Mouse (Mus musculus) embryonic fibroblast, embryonic 13.5 days (primary cell): ENCODE results near the gene Atp1a1. TPM values are rescaled to one million over a fixed set of nuclear protein-coding genes. Genes with fewer than 3 reads are reported as not detected.

ENCODE experiments used
- H3K27ac ChIP-seq: 2 replicates; pipeline ENCODE4 v1.5.1; 2012; ENCODE audit warnings: low read length, control low read depth, inconsistent platforms; ENCODE audit not compliant: insufficient read depth
- H3K4me1 ChIP-seq: 2 replicates; pipeline ENCODE4 v1.6.1; 2011; ENCODE audit warnings: low read length; ENCODE audit not compliant: control insufficient read depth, insufficient read depth
- H3K4me3 ChIP-seq: 2 replicates; pipeline ENCODE4 v1.5.1; 2011; ENCODE audit warnings: mild to moderate bottlenecking, control low read depth, low read length; ENCODE audit not compliant: insufficient read depth
- CTCF ChIP-seq: IDR thresholded peaks from 2 replicates; pipeline ENCODE4 v1.5.1; 2011; ENCODE audit warnings: mild to moderate bottlenecking, control low read depth, low read length, moderate library complexity, borderline replicate concordance; ENCODE audit not compliant: insufficient read depth
- POLR2A ChIP-seq: IDR thresholded peaks from 2 replicates; pipeline ENCODE4 v1.6.1; 2011; ENCODE audit warnings: low read depth, mild to moderate bottlenecking, control low read depth, low read length, moderate library complexity
- polyA plus RNA-seq: library from polyadenylated mRNA; stranded (reverse); fragments of >200 nt; gene quantifications from 2 replicates; pipeline ENCODE4 v1.2.4, GENCODE M21; 2011; ENCODE audit warnings: low read depth; ENCODE audit not compliant: missing spikeins, insufficient read length

The Atp1a1 gene
- polyA plus RNA-seq, 1 experiment: 211 TPM

DNA sequence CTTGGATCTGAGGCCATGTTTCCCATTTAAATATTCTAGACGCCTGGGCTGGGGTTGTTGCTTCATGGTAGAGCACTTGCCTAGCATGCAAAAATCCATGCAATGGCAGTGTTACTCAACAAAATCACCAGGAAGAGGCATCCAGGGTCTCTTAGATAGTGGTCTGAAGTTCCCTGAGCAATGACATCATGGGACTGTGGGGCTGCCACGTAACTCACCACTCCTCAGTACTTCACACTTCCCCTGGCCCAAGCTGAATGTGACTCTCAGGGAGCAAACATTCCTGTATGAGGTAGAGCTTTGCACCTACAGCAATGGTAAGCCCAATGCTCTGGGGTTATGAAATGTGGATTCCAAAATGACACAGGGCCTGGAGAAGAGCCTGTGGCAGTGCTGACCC, 38.8 kb upstream of the Atp1a1 start:
- Histone ChIP-seq H3K4me1 (no peaks in the 10 kb centered on the region), H3K4me3 (no peak overlapping the region), H3K27ac (no peak overlapping the region)
- TF ChIP-seq CTCF (no peak), POLR2A (no peak)

DNA sequence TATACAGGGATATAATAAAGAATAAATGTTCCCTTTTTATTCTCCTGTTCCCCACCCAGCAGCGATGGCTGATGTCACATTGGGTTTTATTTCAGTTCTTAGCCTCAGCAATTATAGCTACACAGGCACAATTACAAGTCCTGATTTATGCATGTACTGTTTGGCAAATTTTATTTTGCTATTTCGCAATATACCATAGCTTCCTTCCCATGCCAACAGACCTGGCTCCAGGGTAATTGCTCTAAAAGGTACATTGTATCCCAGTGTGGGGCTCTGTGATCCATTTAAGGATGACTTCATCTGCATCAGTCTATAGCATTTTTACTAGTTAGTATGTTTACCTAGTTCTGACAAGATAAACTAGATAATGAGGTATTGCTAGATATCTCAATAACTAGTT, 33.7 kb upstream of the Atp1a1 start:
- Histone ChIP-seq H3K27ac (no peak overlapping the region), H3K4me3 (no peak overlapping the region), H3K4me1 (no peaks in the 10 kb centered on the region)
- no peak for TF ChIP-seq POLR2A
- no peak for TF ChIP-seq CTCF

DNA sequence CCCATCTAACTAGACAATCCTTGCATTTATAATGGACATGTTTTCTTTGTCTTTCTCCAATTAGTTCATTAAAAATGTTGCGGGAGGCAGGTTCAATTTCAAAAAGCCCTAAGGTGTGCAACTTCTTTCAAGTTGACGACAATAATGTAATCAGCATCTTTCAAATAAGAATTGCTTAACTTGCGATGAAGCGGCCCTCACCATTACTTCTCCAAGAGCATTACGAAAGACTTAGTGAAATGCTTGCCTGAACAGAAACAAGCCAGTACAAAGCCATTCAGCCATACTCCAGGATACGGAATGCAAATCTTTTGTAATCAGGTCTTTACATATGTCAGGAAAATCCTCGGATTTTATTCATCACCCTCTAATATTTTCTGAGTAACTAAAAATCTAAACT, 32.0 kb upstream of the Atp1a1 start:
- H3K4me1 ChIP-seq: no peaks in the 10 kb centered on the region
- H3K4me3 ChIP-seq: no peak overlapping the region
- no peak for TF ChIP-seq CTCF
- no peak for TF ChIP-seq POLR2A
- H3K27ac ChIP-seq: no peak overlapping the region

- Histone ChIP-seq H3K4me1 (no peaks in the 10 kb centered on the region), H3K4me3 (no peak overlapping the region), H3K27ac (no peak overlapping the region)
- TF ChIP-seq CTCF (no peak), POLR2A (no peak)
Measured at GRCm38 (mm10) chr3:101636086-101636485, 31.6 kb upstream of the Atp1a1 start.

GRCm38 (mm10) chr3:101634141-101634900, 29.8 kb upstream of the Atp1a1 start:
- no peak overlapping the region for H3K4me3 ChIP-seq
- H3K4me1 ChIP-seq: no peaks in the 10 kb centered on the region
- TF ChIP-seq CTCF (no peak), POLR2A (no peak)
- no peak overlapping the region for H3K27ac ChIP-seq

DNA sequence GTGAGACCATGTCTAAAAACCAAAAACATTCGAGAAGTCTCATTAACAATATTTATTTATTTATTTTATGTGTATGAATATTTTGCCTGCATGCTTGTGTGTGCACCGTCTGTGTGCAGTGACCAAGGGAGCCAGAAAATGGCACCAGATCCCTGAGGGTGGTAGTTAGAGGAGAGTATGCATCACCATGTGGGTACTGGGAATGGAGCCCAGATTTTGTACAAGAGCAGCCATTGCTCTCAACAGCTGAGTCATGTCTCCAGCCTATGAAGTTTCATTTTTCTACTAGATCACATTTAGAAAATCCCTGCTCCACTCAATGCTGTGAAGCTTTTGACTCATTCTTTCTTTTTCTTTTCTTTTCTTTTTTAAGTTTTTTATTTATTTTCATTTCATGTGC, 23.8 kb upstream of the Atp1a1 start:
- TF ChIP-seq CTCF: no peak
- TF ChIP-seq POLR2A: no peak
- H3K4me3 ChIP-seq: no peak overlapping the region
- H3K27ac ChIP-seq: peak overlapping the region; percentile 15; the same call in 1 of the 2 replicates
- H3K4me1 ChIP-seq: no peaks in the 10 kb centered on the region

DNA sequence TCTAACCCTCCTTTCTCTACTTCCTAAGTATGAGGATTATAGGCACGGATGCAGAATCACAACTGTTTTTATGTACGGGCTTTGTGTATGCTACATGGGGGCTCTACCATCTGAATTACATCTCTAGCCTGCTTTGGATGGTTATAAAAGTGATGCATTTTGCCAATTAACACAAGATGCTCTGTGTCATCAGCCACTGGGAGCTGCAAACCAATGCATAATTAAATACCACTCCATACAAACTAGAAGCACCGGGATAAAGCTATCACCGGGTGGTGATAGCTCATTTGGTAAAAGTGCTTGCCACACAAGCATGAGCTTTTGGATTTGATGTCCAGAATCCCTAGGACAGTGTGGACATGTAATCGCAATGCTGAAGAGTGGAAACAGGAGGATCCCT, 19.8 kb upstream of the Atp1a1 start:
- H3K27ac ChIP-seq: no peak overlapping the region
- no peaks in the 10 kb centered on the region for H3K4me1 ChIP-seq
- no peak for TF ChIP-seq CTCF
- TF ChIP-seq POLR2A: no peak
- no peak overlapping the region for H3K4me3 ChIP-seq

GRCm38 (mm10) chr3:101619017-101619416, 14.5 kb upstream of the Atp1a1 start:
- TF ChIP-seq POLR2A (no peak), CTCF (no peak)
- Histone ChIP-seq H3K4me3 (no peak overlapping the region), H3K27ac (no peak overlapping the region), H3K4me1 (no peaks in the 10 kb centered on the region)

- TF ChIP-seq CTCF (no peak), POLR2A (no peak)
- no peak overlapping the region for H3K4me3 ChIP-seq
- H3K4me1 ChIP-seq: no peaks in the 10 kb centered on the region
- no peak overlapping the region for H3K27ac ChIP-seq
Measured at GRCm38 (mm10) chr3:101618505-101618904, 14.0 kb upstream of the Atp1a1 start.

DNA sequence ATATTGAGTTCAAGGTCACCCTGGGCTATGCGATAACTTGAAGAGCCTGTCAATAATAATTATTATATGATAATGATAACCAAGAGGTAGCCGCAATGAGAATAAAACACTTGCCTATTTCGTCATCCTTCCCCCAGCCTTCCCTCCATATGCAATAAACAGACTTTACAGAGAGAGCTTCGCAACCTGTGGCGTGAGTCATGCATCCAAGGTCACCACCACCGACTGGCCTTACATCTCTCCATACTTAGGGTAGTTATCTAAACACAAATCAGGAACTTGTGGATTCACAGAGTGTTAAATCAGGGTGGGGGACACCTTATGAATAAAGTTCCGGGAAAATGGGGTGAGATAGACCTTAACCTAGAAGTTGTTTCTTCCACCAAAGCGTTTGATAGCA, 13.0 kb upstream of the Atp1a1 start:
- TF ChIP-seq POLR2A (no peak), CTCF (no peak)
- Histone ChIP-seq H3K4me3 (no peak overlapping the region), H3K27ac (no peak overlapping the region), H3K4me1 (no peaks in the 10 kb centered on the region)
